Mouse (Mus musculus) G1E (cell line): ENCODE data around the gene Afmid.

ENCODE experiments used
- CTCF ChIP-seq: IDR thresholded peaks from 2 replicates; pipeline ENCODE4 v1.5.1; 2012; ENCODE audit warnings: low read depth, low read length, inconsistent platforms, mixed read lengths
- GATA1 ChIP-seq: IDR thresholded peaks from 2 replicates; pipeline ENCODE4 v1.6.1; 2012; ENCODE audit warnings: borderline replicate concordance, low read length, inconsistent platforms, mixed read lengths
- GATA2 ChIP-seq: IDR thresholded peaks from 2 replicates; pipeline ENCODE4 v1.6.1; 2012; ENCODE audit warnings: low read depth, low read length, inconsistent platforms, borderline replicate concordance

DNA sequence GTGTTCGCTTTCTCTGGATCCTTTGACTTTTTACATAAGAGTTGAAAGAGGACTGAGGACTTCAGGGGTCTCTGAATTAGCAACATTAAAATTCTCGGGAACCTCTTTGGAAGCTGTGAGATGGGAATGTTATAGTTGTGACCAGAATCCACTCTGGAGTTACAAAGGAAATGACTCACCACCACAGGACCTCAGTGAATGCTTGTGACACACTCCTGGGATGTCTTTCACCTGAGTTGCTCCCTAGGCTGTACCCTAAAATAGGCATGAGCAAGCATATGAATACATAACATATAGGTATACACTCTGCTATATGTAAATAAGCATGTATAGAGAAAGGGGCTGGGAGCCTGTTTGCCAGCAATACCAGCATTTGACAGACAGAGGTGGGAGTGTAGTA is 17.7 kb downstream of the Afmid start:
- TF ChIP-seq CTCF (no peak), GATA1 (no peak), GATA2 (no peak)
